Mouse (Mus musculus) left cerebral cortex, adult 6 months (tissue): ENCODE data around the gene Cept1. TPM values are rescaled to one million over a fixed set of nuclear protein-coding genes. Genes with fewer than 3 reads are reported as not detected.

Experiments
- long read RNA-seq, 2 experiments: library from polyadenylated mRNA; unstranded; transcript quantifications; one replicate each; pipeline ENCODE4 v2.0.0; 2019 to 2020
- polyA plus RNA-seq: library from polyadenylated mRNA; unstranded; fragments of <200 nt; fragmentation: Nextera tagmentation; gene quantifications from 2 replicates; pipeline ENCODE4 v1.2.3, GENCODE M21; 2021

The Cept1 gene
- polyA plus RNA-seq = 43.5 and 58.3 TPM in 2 replicates
- long read RNA-seq, experiment 1, transcript Cept1-202 (9 exons, 2,814 nt) = major isoform, 279 of 316 reads
- long read RNA-seq, experiment 1, partial matches to known transcripts = 11 of 316 reads
- long read RNA-seq, experiment 1, other reads (novel, unspliced or antisense) = 26 of 316 reads
- long read RNA-seq, experiment 2, transcript Cept1-202 (9 exons, 2,814 nt) = major isoform, 48 of 76 reads
- long read RNA-seq, experiment 2, partial matches to known transcripts = 16 of 76 reads
- long read RNA-seq, experiment 2, other reads (novel, unspliced or antisense) = 12 of 76 reads

GRCm38 (mm10) chr3:106547171-106547923 lies at the start of gene Cept1, which contains the start of gene Dram2:
Gene Cept1 (minus strand): TSS chr3:106547802.
Gene Dram2 (plus strand): TSS chr3:106547798.

GRCm38 (mm10) chr3:106482281-106483081 lies 65.1 kb downstream of the Cept1 start, which contains the start of gene Dennd2d:
Gene Dennd2d (plus strand): TSS chr3:106482405.

Other genes with a start within 250 kb of the Cept1 start
- not detected in 2 replicates for gene Chil6, start 141.6 kb downstream of the Cept1 start, polyA plus RNA-seq
- gene Dennd2d, start 65.4 kb downstream of the Cept1 start, polyA plus RNA-seq = 0.34 and 0.56 TPM in 2 replicates
- gene Dram2, start within 50 bp of the Cept1 start, polyA plus RNA-seq = 39.5 and 40.1 TPM in 2 replicates
- gene Lrif1, start 137.2 kb upstream of the Cept1 start, polyA plus RNA-seq = 25.0 and 26.2 TPM in 2 replicates
- gene Cd53, start 242.3 kb upstream of the Cept1 start, polyA plus RNA-seq = 8.4 and 13.8 TPM in 2 replicates